Mouse (Mus musculus) cerebellum, adult 11-12 months (tissue): ENCODE data around the gene Tenm4.

Source experiments
- DNase-seq: peaks from one replicate; pipeline ENCODE4 v3.0.0; 2022

Tenm4 gene

DNA sequence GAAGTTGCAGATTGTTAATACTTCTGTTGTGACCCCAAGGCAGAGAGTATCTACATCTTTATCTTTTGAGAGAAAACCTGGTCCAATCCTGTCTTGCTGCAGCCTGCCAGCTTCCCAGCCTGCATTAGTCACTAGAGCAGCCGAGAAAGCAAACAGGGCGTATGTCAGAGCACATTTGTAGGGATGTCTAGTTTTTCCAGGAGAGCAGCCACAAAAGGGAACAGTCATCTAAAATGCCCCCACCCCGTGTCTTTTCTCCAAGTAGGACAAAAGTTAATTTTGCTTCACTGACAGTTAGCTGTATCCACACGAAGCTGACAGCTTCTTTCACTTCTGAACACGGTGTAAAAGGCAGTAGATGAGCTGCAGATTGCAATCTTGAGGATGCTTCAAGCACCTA, 537.0 kb downstream of the Tenm4 start:
- no peak for DNase-seq

DNA sequence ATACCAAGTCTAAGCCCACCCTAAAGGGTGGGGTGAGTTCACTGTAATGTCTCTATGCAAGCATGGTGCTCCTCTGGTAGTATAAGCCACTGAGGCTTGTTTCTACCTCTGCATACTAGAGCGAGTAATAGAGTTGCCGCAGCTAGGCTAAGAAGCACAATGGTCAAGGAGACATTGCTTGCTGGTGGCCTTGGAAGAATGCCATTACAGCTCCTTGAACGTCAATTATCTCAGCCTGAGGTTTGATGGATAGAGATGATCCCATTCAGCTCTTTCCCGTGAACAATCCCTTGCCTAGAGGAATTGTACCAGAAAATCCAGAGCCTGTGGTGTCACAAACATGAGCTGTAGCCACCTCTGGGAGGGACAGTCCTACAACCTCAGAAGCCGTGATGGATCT, 537.5 kb downstream of the Tenm4 start:
- DNase-seq: no peak

GRCm38 (mm10) chr7:96708968-96709367, 537.9 kb downstream of the Tenm4 start:
- no peak for DNase-seq

GRCm38 (mm10) chr7:96709891-96710290, 538.8 kb downstream of the Tenm4 start:
- no peak for DNase-seq

DNA sequence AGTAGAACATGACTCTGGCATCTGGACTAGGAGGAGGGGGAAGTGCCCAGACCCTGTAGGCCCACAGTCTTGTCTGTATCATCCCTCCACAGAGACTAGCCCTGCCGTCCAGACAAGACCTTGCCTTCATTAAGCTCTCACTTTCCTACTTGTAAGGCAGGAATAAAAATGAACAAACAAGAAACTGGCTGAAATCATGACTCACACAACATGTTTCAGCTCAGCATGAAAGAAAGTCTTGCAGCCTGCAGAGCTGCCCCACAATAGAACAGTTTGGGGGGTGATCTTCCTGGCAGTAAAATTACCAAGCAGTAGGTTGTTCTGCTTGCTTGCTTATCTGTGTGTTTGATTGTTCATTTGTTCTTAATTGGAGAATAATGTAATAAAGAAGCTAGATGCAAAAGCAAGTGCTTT, 539.6 kb downstream of the Tenm4 start:
- DNase-seq: no peak

DNA sequence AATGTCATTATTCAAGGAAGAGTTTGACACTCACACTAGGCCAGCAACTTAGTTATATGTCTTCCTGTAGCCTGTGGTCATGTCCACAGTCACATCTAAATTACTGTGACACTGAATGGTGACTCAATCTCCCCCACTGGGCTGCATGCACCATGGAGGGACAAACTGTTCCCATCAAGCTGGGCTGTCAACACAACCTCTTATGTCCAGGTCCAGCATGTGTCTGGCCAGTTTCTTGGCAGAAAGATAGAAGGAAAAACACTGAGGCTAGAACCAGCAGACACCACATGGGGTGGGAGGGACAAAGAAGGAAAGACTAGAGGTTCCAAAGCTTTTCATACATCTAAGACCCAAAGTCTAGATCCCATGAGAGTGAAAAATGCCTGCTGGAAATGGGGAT, 541.8 kb downstream of the Tenm4 start:
- DNase-seq: no peak

GRCm38 (mm10) chr7:96716911-96717310, 545.9 kb downstream of the Tenm4 start:
- DNase-seq: no peak

GRCm38 (mm10) chr7:96718201-96719155, 547.4 kb downstream of the Tenm4 start:
- DNase-seq: no peak

DNA sequence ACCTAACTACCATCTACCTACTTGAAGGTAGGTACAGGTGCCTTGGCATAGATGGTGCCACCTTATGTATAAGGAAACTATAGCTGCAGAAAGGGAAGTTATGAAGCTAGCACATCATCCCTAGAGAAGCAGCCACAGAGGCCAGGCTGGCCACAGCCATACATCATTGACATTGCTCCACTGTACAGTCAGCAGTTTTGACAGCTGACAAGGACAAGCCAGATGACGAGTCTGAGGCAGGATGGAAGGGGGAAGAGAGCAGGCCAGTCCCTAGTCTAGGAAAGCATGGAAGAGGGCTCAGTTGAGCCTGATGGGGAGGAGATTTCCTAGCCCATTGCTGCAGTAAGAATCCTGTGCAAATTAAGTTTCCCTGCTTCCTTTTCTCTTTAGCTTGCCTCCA, 548.9 kb downstream of the Tenm4 start:
- no peak for DNase-seq

DNA sequence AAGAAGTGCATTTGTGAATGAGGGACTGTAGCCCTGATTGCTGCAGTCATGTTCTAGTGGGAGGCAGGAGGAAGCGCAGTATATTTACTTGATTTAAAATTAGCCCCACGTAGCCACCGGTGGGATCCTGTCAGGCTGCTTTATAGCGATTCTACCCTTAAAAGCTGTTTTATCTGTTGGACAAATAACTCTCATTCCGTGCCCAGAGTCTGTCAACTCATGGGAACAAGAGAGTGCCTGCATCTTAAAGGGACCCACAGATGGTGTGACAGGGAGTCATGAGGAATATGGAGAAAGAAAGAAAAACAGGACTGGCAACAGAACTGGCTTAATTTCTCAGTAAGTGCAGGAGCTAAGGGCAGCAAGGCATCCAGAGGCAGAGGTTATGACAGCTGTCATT, 549.4 kb downstream of the Tenm4 start:
- no peak for DNase-seq

DNA sequence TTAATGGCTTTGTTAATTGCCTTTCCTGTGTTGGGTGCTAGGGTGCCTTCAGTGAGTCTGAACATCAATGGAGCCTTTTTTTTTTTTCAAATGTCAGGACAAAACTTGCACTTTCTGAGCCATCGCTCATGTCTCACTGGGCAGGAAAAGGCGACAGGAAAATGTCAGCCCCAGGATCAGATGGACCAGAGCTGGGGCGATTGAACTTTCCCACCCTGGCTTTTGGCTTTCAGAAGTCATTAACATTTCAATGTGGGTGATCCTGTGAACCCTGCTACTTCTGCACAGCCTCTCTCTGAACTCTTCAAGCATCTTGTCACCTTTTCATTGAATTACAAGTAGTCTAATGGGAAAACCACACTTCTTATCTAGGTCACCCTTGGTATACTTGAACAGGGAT, 551.8 kb downstream of the Tenm4 start:
- DNase-seq: no peak

GRCm38 (mm10) chr7:96725603-96726002, 554.6 kb downstream of the Tenm4 start:
- DNase-seq: no peak

DNA sequence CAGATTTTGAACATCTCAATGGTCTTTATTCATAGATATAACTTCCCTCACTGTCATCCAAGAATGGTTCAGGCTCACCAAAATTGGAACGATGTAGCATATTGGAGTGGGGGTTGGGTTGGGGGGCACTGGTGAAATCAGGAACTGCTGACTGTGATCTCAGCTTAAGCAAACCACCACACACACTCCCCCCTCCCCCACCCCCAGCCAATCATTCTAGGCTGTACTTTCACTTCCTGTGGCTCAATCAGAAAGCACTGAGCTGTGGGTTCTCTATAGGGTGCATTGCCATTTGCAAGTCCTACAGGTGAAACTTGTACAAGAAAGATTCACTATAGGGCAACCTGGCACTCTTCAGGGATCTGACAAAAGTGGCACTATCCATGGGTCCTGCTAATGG, 559.3 kb downstream of the Tenm4 start:
- DNase-seq: no peak

DNA sequence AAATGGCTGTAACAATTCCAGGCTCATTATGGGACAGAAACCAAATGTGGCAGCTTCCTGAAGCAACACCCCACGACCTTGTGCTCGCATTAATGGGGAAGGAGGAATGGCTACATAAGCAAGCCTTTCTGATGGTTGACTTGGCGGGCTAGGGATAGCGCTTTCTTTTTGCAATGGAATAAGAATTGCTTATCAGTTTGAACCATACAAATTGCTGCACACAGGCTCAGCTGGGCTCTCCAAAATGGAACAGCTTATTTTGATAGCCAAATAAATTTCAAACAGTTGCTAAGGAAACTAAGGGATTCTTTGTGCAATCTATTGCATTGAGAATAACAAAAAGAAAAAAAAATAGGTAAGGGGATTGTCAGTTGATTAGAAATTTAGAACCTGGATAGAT, 560.9 kb downstream of the Tenm4 start:
- DNase-seq: no peak

- no peak for DNase-seq
Observed at GRCm38 (mm10) chr7:96734315-96735058, 563.4 kb downstream of the Tenm4 start.

GRCm38 (mm10) chr7:96740631-96741030, 569.6 kb downstream of the Tenm4 start:
- no peak for DNase-seq

GRCm38 (mm10) chr7:96742221-96742620, 571.2 kb downstream of the Tenm4 start:
- DNase-seq: no peak

GRCm38 (mm10) chr7:96745956-96746355, 574.9 kb downstream of the Tenm4 start:
- DNase-seq: no peak

DNA sequence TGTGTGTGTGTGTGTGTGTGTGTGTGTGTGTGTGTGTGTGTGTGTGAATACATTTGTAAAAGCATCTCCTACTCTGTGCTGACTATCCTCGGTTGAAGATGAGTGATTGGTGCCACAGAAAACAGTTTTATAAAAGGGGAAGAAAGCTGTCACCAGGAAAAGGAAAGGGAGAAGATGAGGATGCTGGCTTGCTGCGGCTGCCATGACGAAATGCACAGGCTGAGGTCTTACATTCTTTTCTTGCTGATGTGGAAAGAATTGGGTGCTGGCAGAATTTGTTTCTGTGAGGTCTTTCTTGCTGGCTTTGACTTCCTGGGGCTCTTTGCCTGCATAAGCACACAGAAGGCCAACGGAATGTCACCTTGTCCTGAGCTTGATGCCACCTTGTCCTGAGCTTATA, 575.7 kb downstream of the Tenm4 start:
- no peak for DNase-seq

GRCm38 (mm10) chr7:96748538-96749045, 577.5 kb downstream of the Tenm4 start:
- DNase-seq: no peak

DNA sequence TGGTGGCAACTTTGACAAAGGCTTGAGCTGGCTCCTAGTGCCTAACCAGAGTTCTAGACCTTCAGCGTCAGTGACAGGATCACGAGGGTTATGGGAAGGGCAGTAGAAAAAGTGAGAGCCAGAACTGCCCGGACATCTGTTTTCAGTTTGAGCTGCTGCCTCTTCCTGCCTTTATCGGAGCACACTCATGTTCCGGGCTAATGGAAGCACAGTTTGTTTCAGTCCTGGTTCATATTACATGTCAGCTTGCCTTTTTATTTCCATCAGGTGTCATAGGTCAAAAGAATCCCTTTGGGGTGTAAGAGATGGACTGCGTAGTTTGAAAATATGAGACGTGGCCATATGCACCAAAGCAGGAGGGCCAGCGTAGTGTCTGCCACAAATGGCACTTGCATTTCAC, 578.7 kb downstream of the Tenm4 start:
- DNase-seq: no peak

- DNase-seq: no peak
Observed at GRCm38 (mm10) chr7:96751236-96751635, 580.2 kb downstream of the Tenm4 start.

GRCm38 (mm10) chr7:96752776-96753175, 581.7 kb downstream of the Tenm4 start:
- DNase-seq: no peak
